In genomic region chr7:132806286-132806685, GRCm38 (mm10) we compare ENCODE assay signal across 8 mouse cellular contexts. TPM values are rescaled to one million over a fixed set of nuclear protein-coding genes. Genes with fewer than 3 reads are reported as not detected.
A peak's percentile ranks its signal among the peaks of the same experiment; 100 is the strongest.
DNase-seq lines count a peak whose midpoint lies in the region; ATAC-seq and TF ChIP-seq lines count a peak whose summit lies in the region.

No protein-coding gene starts in this region.

- TF ChIP-seq POLR2A in spleen, adult 2 months (IDR thresholded peaks at IDR 0.05; ENCODE audit: low read depth, low read length): no peak

- no peaks in the 10 kb centered on the region for H3K27me3 ChIP-seq in spleen, adult 2 months (ENCODE audit: control insufficient read depth, insufficient read depth, low read length)
- H3K27me3 ChIP-seq in heart, embryonic 11.5 days (ENCODE audit: control insufficient read depth, insufficient read depth, low read length): no peaks in the 10 kb centered on the region
- no peaks in the 10 kb centered on the region for H3K27me3 ChIP-seq in midbrain, embryonic 13.5 days

- no peak overlapping the region for H3K4me3 ChIP-seq in spleen, adult 2 months (ENCODE audit: extremely low read depth, insufficient read depth, insufficient read length)
- no peak overlapping the region for H3K4me3 ChIP-seq in heart, embryonic 11.5 days (ENCODE audit: low read depth, low read length)
- H3K4me3 ChIP-seq in midbrain, embryonic 13.5 days (replicated peaks): no peak overlapping the region

- TF ChIP-seq CTCF in spleen, adult 2 months (IDR thresholded peaks at IDR 0.05; ENCODE audit: extremely low read depth, insufficient read depth, insufficient read length, insufficient replicate concordance): no peak

- peak overlapping the region; percentile 36; the same call in 1 of the 2 replicates for H3K9ac ChIP-seq in heart, embryonic 11.5 days (ENCODE audit: low read depth, low read length)
- H3K9ac ChIP-seq in midbrain, embryonic 13.5 days (replicated peaks): 0 out of 2 replicates have a peak overlapping the region, but pooled peaks have one; percentile 16

- peak; percentile 3; the same call in 1 of the 2 replicates for ATAC-seq in frontal cortex, adult (ENCODE audit: low TSS enrichment)
- no peak for ATAC-seq in heart, embryonic 11.5 days (replicated peaks; ENCODE audit: insufficient number of reproducible peaks, low FRiP score, low TSS enrichment)
- no peak for ATAC-seq in midbrain, embryonic 13.5 days
- no peak for ATAC-seq in megakaryocyte-erythroid progenitor cell, adult 5-6 weeks (replicated peaks; ENCODE audit: low FRiP score, low TSS enrichment, poor library complexity, severe bottlenecking)

- no peaks in the 10 kb centered on the region for H3K9me3 ChIP-seq in heart, embryonic 11.5 days (replicated peaks; ENCODE audit: control insufficient read depth, low read length)
- H3K9me3 ChIP-seq in midbrain, embryonic 13.5 days: no peaks in the 10 kb centered on the region

- WGBS in spleen, adult 2 months: 88% methylated on average over 5 of the region's 5 CpGs
- 73% methylated on average over 5 of the region's 5 CpGs for WGBS in heart, embryonic 11.5 days (ENCODE audit: insufficient replicate concordance)
- 51% methylated on average over 5 of the region's 5 CpGs for WGBS in midbrain, embryonic 13.5 days

- H3K36me3 ChIP-seq in spleen, adult 2 months (ENCODE audit: control insufficient read depth, insufficient read depth, low read length): no peaks in the 10 kb centered on the region
- H3K36me3 ChIP-seq in heart, embryonic 11.5 days (ENCODE audit: control insufficient read depth, insufficient read depth, low read length): no peaks in the 10 kb centered on the region
- H3K36me3 ChIP-seq in midbrain, embryonic 13.5 days: no peaks in the 10 kb centered on the region

- no peak for DNase-seq in frontal cortex, postnatal 10 days (ENCODE audit: low spot score in 2 of 2)
- no peak for DNase-seq in spleen, adult 2 months (ENCODE audit: low read depth in 1 of 2, low spot score in 2 of 2)
- DNase-seq in spleen, adult 18-20 months: no peak
- no peak for DNase-seq in thymus, postnatal 4 days

- no peak overlapping the region for H3K4me2 ChIP-seq in heart, embryonic 11.5 days
- no peak overlapping the region for H3K4me2 ChIP-seq in midbrain, embryonic 13.5 days (replicated peaks)

- H3K4me1 ChIP-seq in spleen, adult 2 months (ENCODE audit: control insufficient read depth, insufficient read depth, insufficient read length): peaks cover 48% of the 10 kb centered on the region; the same call in 1 of the 2 replicates
- peaks cover 77% of the 10 kb centered on the region for H3K4me1 ChIP-seq in heart, embryonic 11.5 days (ENCODE audit: control insufficient read depth, insufficient read depth, low read length)
- H3K4me1 ChIP-seq in midbrain, embryonic 13.5 days (replicated peaks): peaks cover 63% of the 10 kb centered on the region

- H3K27ac ChIP-seq in spleen, adult 2 months (ENCODE audit: insufficient read depth, low read length): peak overlapping the region; percentile 11; the same call in 1 of the 2 replicates
- H3K27ac ChIP-seq in heart, embryonic 11.5 days (ENCODE audit: low read depth, low read length): no peak overlapping the region
- no peak overlapping the region for H3K27ac ChIP-seq in midbrain, embryonic 13.5 days

RNA-seq across cellular contexts. Expression of gene Fam53b, which starts 7.4 kb away (rescaled TPM):
- 52.4 and 63.2 TPM in 2 replicates for polyA plus RNA-seq in spleen, adult 2 months (2012; rRNA removed)
- 11.9 and 14.5 TPM in 2 replicates for polyA plus RNA-seq in heart, embryonic 11.5 days (2014; fragmentation: Nextera tagmentation; extraction: Ambion mirVana)
- polyA plus RNA-seq in midbrain, embryonic 13.5 days (2015; fragmentation: Nextera tagmentation; extraction: Ambion mirVana): 21.7 and 23.4 TPM in 2 replicates
- total RNA-seq in megakaryocyte-erythroid progenitor cell, adult 5-6 weeks (2014; fragmentation: Nextera tagmentation): 47.0 and 61.6 TPM in 2 replicates
- 11.5 and 21.2 TPM in 2 replicates for total RNA-seq in megakaryocyte-erythroid progenitor cell, adult 5-6 weeks (2017)

RNA-seq across cellular contexts. Expression of gene Eef1akmt2, which starts 46.2 kb away (rescaled TPM):
- 3.3 and 4.6 TPM in 2 replicates for polyA plus RNA-seq in spleen, adult 2 months (2012; rRNA removed)
- polyA plus RNA-seq in heart, embryonic 11.5 days (2014; fragmentation: Nextera tagmentation; extraction: Ambion mirVana): 43.7 and 44.4 TPM in 2 replicates
- 95.7 and 98.9 TPM in 2 replicates for polyA plus RNA-seq in midbrain, embryonic 13.5 days (2015; fragmentation: Nextera tagmentation; extraction: Ambion mirVana)
- 23.3 and 40.6 TPM in 2 replicates for total RNA-seq in megakaryocyte-erythroid progenitor cell, adult 5-6 weeks (2014; fragmentation: Nextera tagmentation)
- 31.8 and 80.4 TPM in 2 replicates for total RNA-seq in megakaryocyte-erythroid progenitor cell, adult 5-6 weeks (2017)

RNA-seq across cellular contexts. Expression of gene Abraxas2, which starts 52.7 kb away (rescaled TPM):
- 7.1 and 7.2 TPM in 2 replicates for polyA plus RNA-seq in spleen, adult 2 months (2012; rRNA removed)
- 31.5 and 35.2 TPM in 2 replicates for polyA plus RNA-seq in heart, embryonic 11.5 days (2014; fragmentation: Nextera tagmentation; extraction: Ambion mirVana)
- polyA plus RNA-seq in midbrain, embryonic 13.5 days (2015; fragmentation: Nextera tagmentation; extraction: Ambion mirVana): 37.1 and 41.8 TPM in 2 replicates
- 26.6 and 38.7 TPM in 2 replicates for total RNA-seq in megakaryocyte-erythroid progenitor cell, adult 5-6 weeks (2014; fragmentation: Nextera tagmentation)
- total RNA-seq in megakaryocyte-erythroid progenitor cell, adult 5-6 weeks (2017): 24.3 and 35.7 TPM in 2 replicates
